Mouse (Mus musculus) MEL (cell line): ENCODE measurements around the gene Nid1. TPM values are rescaled to one million over a fixed set of nuclear protein-coding genes. Genes with fewer than 3 reads are reported as not detected.

Source experiments
- DNase-seq: peaks from one replicate; pipeline ENCODE4 v3.0.0; 2011; ENCODE audit warnings: low read depth, low spot score
- H3K27ac ChIP-seq: 2 replicates; pipeline ENCODE4 v1.5.1; 2012; ENCODE audit warnings: low read depth, mild to moderate bottlenecking, control low read depth, low read length, moderate library complexity; ENCODE audit not compliant: control insufficient read depth
- H3K27me3 ChIP-seq, 2 experiments: fragments of 150-350 bp in 1 of 2; sonication (generic) in 1 of 2; 2 replicates each; pipeline ENCODE4 v1.6.1; 2012; ENCODE audit warnings: low read length in 2 of 2, mild to moderate bottlenecking in 2 of 2, improper control_type of control experiment in 1 of 2, moderate library complexity in 1 of 2; ENCODE audit not compliant: insufficient read depth in 2 of 2, control insufficient read depth in 1 of 2
- H3K36me3 ChIP-seq, 2 experiments: 2 replicates each; pipeline ENCODE4 v1.6.1; 2012 to 2014; ENCODE audit warnings: low read length in 2 of 2, improper control_type of control experiment in 1 of 2, inconsistent platforms in 1 of 2, mild to moderate bottlenecking in 1 of 2; ENCODE audit not compliant: insufficient read depth in 2 of 2, control insufficient read depth in 1 of 2
- H3K4me1 ChIP-seq, 2 experiments: fragments of 150-350 bp in 1 of 2; sonication (generic) in 1 of 2; 2 replicates each; pipeline ENCODE4 v1.6.1; 2012; ENCODE audit warnings: low read length in 2 of 2, improper control_type of control experiment in 1 of 2, mild to moderate bottlenecking in 1 of 2; ENCODE audit not compliant: insufficient read depth in 2 of 2, control insufficient read depth in 1 of 2
- H3K4me3 ChIP-seq, 2 experiments: fragments of 150-350 bp in 1 of 2; sonication (generic) in 1 of 2; 2 replicates each; pipeline ENCODE4 v1.5.1; 2012; ENCODE audit warnings: low read depth in 2 of 2, low read length in 2 of 2, mild to moderate bottlenecking in 2 of 2, moderate library complexity in 2 of 2, control low read depth in 1 of 2, improper control_type of control experiment in 1 of 2; ENCODE audit not compliant: control insufficient read depth in 1 of 2, insufficient read depth in 1 of 2
- H3K79me2 ChIP-seq: 2 replicates; pipeline ENCODE4 v1.6.1; 2012; ENCODE audit warnings: mild to moderate bottlenecking, low read length, moderate library complexity; ENCODE audit not compliant: control insufficient read depth, poor library complexity, insufficient read depth
- H3K9ac ChIP-seq: 2 replicates; pipeline ENCODE4 v1.6.1; 2012; ENCODE audit warnings: low read depth, mild to moderate bottlenecking, control low read depth, low read length, moderate library complexity; ENCODE audit not compliant: control insufficient read depth, poor library complexity, severe bottlenecking
- H3K9me3 ChIP-seq: fragments of 150-350 bp; sonication (generic); replicated peaks from 2 replicates; pipeline ENCODE4 v1.6.1; 2012; ENCODE audit warnings: mild to moderate bottlenecking, low read length, improper control_type of control experiment, moderate library complexity; ENCODE audit not compliant: insufficient read depth
- CHD1 ChIP-seq: IDR thresholded peaks from 2 replicates; pipeline ENCODE4 v1.6.1; 2012; ENCODE audit warnings: low read depth, mild to moderate bottlenecking, inconsistent platforms, low read length, improper control_type of control experiment
- CHD2 ChIP-seq: IDR thresholded peaks from 2 replicates; pipeline ENCODE4 v1.6.1; 2011; ENCODE audit warnings: low read length, improper control_type of control experiment
- CTCF ChIP-seq, 3 experiments: IDR thresholded peaks in 2 of 3; conservative IDR thresholded peaks in 1 of 3; 2 replicates each; pipeline ENCODE4 v1.5.1; 2011 to 2012; ENCODE audit warnings: low read length in 3 of 3, low read depth in 2 of 3, mild to moderate bottlenecking in 2 of 3, improper control_type of control experiment in 1 of 3, inconsistent platforms in 1 of 3, mixed read lengths in 1 of 3, moderate library complexity in 1 of 3; ENCODE audit not compliant: control insufficient read depth in 1 of 3, insufficient read depth in 1 of 3, poor library complexity in 1 of 3, severe bottlenecking in 1 of 3
- E2F4 ChIP-seq: IDR thresholded peaks from 2 replicates; pipeline ENCODE4 v1.6.1; 2011; ENCODE audit warnings: low read depth, low read length, improper control_type of control experiment, borderline replicate concordance
- EP300 ChIP-seq, 2 experiments: IDR thresholded peaks; 2 replicates each; pipeline ENCODE4 v1.6.1; 2011; ENCODE audit warnings: improper control_type of control experiment in 2 of 2, low read length in 2 of 2, low read depth in 1 of 2, mild to moderate bottlenecking in 1 of 2
- ETS1 ChIP-seq: IDR thresholded peaks from 2 replicates; pipeline ENCODE4 v1.6.1; 2012; ENCODE audit warnings: low read depth, mild to moderate bottlenecking, inconsistent platforms, low read length, improper control_type of control experiment, moderate library complexity
- JUND ChIP-seq: IDR thresholded peaks from 2 replicates; pipeline ENCODE4 v1.6.1; 2011; ENCODE audit warnings: low read depth, mild to moderate bottlenecking, improper control_type of control experiment, low read length
- MAFK ChIP-seq: IDR thresholded peaks from 2 replicates; pipeline ENCODE4 v1.6.1; 2011; ENCODE audit warnings: low read depth, mild to moderate bottlenecking, low read length, improper control_type of control experiment, borderline replicate concordance
- MAZ ChIP-seq: IDR thresholded peaks from 2 replicates; pipeline ENCODE4 v1.6.1; 2012; ENCODE audit warnings: low read depth, mild to moderate bottlenecking, inconsistent platforms, low read length, improper control_type of control experiment
- MEF2A ChIP-seq: IDR thresholded peaks from 2 replicates; pipeline ENCODE4 v1.6.1; 2014; ENCODE audit warnings: low read depth, mild to moderate bottlenecking, inconsistent platforms, low read length, improper control_type of control experiment; ENCODE audit not compliant: poor library complexity, insufficient replicate concordance, severe bottlenecking; ENCODE audit errors: extremely low read depth
- MYC ChIP-seq: IDR thresholded peaks from 2 replicates; pipeline ENCODE4 v1.6.1; 2011; ENCODE audit warnings: low read depth, mild to moderate bottlenecking, low read length, improper control_type of control experiment, moderate library complexity
- POLR2A ChIP-seq, 2 experiments: IDR thresholded peaks; 2 replicates each; pipeline ENCODE4 v1.6.1; 2011 to 2012; ENCODE audit warnings: low read length in 2 of 2, mild to moderate bottlenecking in 2 of 2, control low read depth in 1 of 2, improper control_type of control experiment in 1 of 2, low read depth in 1 of 2, moderate library complexity in 1 of 2; ENCODE audit not compliant: control insufficient read depth in 1 of 2, insufficient read depth in 1 of 2, poor library complexity in 1 of 2
- SIN3A ChIP-seq: IDR thresholded peaks from 2 replicates; pipeline ENCODE4 v1.6.1; 2012; ENCODE audit warnings: low read length, improper control_type of control experiment, inconsistent platforms
- TAL1 ChIP-seq: IDR thresholded peaks from 2 replicates; pipeline ENCODE4 v1.6.1; 2012; ENCODE audit warnings: mild to moderate bottlenecking, inconsistent platforms, low read length, moderate library complexity, mixed read lengths
- TBP ChIP-seq: IDR thresholded peaks from 2 replicates; pipeline ENCODE4 v1.8.0; 2011; ENCODE audit warnings: low read depth, low read length, improper control_type of control experiment
- UBTF ChIP-seq: IDR thresholded peaks from 2 replicates; pipeline ENCODE4 v1.6.1; 2012; ENCODE audit warnings: low read depth, mild to moderate bottlenecking, inconsistent platforms, low read length, improper control_type of control experiment, moderate library complexity, borderline replicate concordance; ENCODE audit not compliant: insufficient read depth
- ZC3H11A ChIP-seq: IDR thresholded peaks from 2 replicates; pipeline ENCODE4 v1.6.1; 2012; ENCODE audit warnings: low read depth, mild to moderate bottlenecking, inconsistent platforms, low read length, improper control_type of control experiment
- ZKSCAN1 ChIP-seq: IDR thresholded peaks from 2 replicates; pipeline ENCODE4 v1.6.1; 2012; ENCODE audit warnings: low read depth, mild to moderate bottlenecking, inconsistent platforms, low read length, improper control_type of control experiment, moderate library complexity
- ZNF384 ChIP-seq: IDR thresholded peaks from 2 replicates; pipeline ENCODE4 v1.6.1; 2012; ENCODE audit warnings: low read depth, mild to moderate bottlenecking, inconsistent platforms, low read length, improper control_type of control experiment
- polyA plus RNA-seq, 2 experiments: library from polyadenylated mRNA; stranded (reverse) in 1 of 2; unstranded in 1 of 2; fragments of >175 nt in 1 of 2; fragments of >200 nt in 1 of 2; gene quantifications; 2 replicates each; pipeline versions ENCODE4 v1.2.1 to v1.2.4; 2012; ENCODE audit warnings: low replicate concordance in 2 of 2, low read depth in 1 of 2; ENCODE audit not compliant: insufficient read length in 2 of 2, insufficient read depth in 1 of 2, missing spikeins in 1 of 2
- total RNA-seq: library from RNA; depleted of rRNA; stranded (reverse); fragments of 300-350 nt; gene quantifications from 2 replicates; pipeline ENCODE4 v1.2.3, GENCODE M21; 2012

The Nid1 gene
- total and polyA plus RNA-seq, 3 experiments = not detected

DNA sequence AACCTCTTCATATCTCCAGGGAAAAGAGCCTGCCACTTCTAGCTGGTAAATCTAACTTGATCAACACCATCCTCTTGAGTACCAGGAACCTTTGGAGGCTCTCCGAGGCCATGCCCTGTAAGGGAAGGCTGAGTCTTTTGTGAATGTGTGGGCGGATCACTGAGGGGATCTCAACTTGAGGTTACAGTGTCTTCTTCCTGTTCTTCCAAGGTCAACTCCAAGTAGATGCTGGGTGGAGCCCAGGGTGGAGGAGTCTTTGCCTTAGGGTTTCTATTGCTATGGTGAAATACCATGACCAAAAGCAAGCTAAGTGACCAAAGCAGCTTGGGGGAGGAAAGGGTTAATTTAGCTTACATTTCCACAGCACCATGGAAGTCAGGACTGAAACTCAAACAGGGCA lies 39.7 kb downstream of the Nid1 start:
- H3K36me3 ChIP-seq = no peaks in the 10 kb centered on the region
- TF ChIP-seq ETS1 (no peak), UBTF (no peak), TBP (no peak), ZNF384 (no peak), CHD1 (no peak), MAFK (no peak), CTCF (IDR thresholded peaks at IDR 0.05 in 2 of 3, conservative IDR thresholded peaks at IDR 0.05 in 1 of 3; ENCODE audit: control insufficient read depth in 1 of 3, insufficient read depth in 1 of 3, low read depth in 2 of 3, low read length in 3 of 3, poor library complexity in 1 of 3, severe bottlenecking in 1 of 3) (no peak), SIN3A (no peak)
- TF ChIP-seq, all 39 proteins: peak for 0
- no peak overlapping the region for H3K27ac ChIP-seq

DNA sequence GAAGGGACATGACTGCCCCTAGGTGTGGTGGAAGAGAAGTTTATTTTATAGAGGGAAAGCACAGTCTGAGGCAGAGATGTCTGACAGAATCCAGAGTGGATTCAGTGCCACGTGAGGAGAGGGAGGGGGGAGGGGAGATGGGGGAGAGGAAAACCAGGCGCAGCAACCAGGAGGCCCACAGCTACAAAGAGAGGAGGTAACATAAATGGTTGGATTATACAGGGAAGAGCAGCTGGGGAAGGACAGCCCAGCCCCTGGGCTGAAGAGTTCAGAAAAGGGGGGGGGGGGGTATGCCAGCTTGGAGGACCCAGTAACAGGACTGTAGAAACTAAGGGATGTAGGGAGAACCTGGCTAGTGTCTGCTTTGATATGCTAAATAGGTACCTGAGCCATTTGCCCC lies 42.6 kb downstream of the Nid1 start:
- H3K4me3 ChIP-seq = no peak overlapping the region
- no peak for DNase-seq
- no peaks in the 10 kb centered on the region for H3K4me1 ChIP-seq
- H3K9ac ChIP-seq = no peak overlapping the region
- no peaks in the 10 kb centered on the region for H3K27me3 ChIP-seq
- TF ChIP-seq MYC (no peak), JUND (no peak), ZC3H11A (no peak), UBTF (no peak), CHD2 (no peak), ZNF384 (no peak), ZKSCAN1 (no peak), MEF2A (no peak)
- TF ChIP-seq, all 39 proteins: peak for 0
- Histone ChIP-seq H3K9me3 (no peaks in the 10 kb centered on the region), H3K36me3 (no peaks in the 10 kb centered on the region), H3K79me2 (no peaks in the 10 kb centered on the region), H3K27ac (no peak overlapping the region)

More for the DNA sequence above, 39.7 kb downstream of the Nid1 start:
- H3K79me2 ChIP-seq = no peaks in the 10 kb centered on the region
- no peak for DNase-seq
- H3K9me3 ChIP-seq = no peaks in the 10 kb centered on the region
- H3K27me3 ChIP-seq = no peaks in the 10 kb centered on the region
- no peak overlapping the region for H3K9ac ChIP-seq
- no peaks in the 10 kb centered on the region for H3K4me1 ChIP-seq
- H3K4me3 ChIP-seq = no peak overlapping the region

DNA sequence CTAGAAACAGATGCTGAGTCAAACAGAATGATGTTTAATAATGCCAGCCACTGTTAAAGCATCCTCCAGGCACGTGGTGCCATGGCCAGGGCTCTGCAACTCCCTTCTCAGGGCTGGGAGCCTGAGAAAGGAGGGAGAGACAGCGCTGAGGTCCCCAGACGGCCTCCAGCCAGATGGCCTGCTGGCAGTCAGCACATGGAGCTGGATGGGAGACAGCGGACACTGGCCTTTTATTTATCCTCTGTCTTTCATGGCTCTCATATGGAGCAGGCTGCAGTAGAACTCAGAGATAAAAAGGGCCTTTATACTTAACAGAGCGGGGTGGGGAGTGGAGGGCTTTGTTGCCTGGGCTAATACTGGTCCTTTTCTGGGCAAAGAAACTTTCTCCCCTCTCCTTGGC lies 43.7 kb downstream of the Nid1 start:
- no peak for DNase-seq
- TF ChIP-seq POLR2A (IDR thresholded peaks at IDR 0.05; ENCODE audit: control insufficient read depth in 1 of 2, insufficient read depth in 1 of 2, low read depth in 1 of 2, low read length in 2 of 2, poor library complexity in 1 of 2) (no peak), TAL1 (no peak), ETS1 (no peak), ZNF384 (no peak), CHD2 (no peak), MAZ (no peak), E2F4 (no peak), MEF2A (no peak), ZC3H11A (no peak), EP300 (IDR thresholded peaks at IDR 0.05; ENCODE audit: low read depth in 1 of 2, low read length in 2 of 2) (no peak)
- Histone ChIP-seq H3K79me2 (no peaks in the 10 kb centered on the region), H3K27ac (no peak overlapping the region), H3K36me3 (no peaks in the 10 kb centered on the region), H3K9ac (no peak overlapping the region), H3K4me1 (no peaks in the 10 kb centered on the region), H3K27me3 (no peaks in the 10 kb centered on the region), H3K4me3 (no peak overlapping the region), H3K9me3 (no peaks in the 10 kb centered on the region)
